Mouse (Mus musculus) ES-E14 (cell line): ENCODE measurements at regions not wholly inside any gene's neighbourhood (a gene's known extent, or its start where the extent isn't known, plus 50 kb on each side); places are given as distances from the start of the nearest gene placed in this dataset.

ENCODE experiments used
- CHD2 ChIP-seq: IDR thresholded peaks from 2 replicates; pipeline ENCODE4 v1.6.1; 2014; ENCODE audit warnings: mild to moderate bottlenecking, low read depth, low read length, inconsistent platforms
- HCFC1 ChIP-seq: IDR thresholded peaks from 2 replicates; pipeline ENCODE4 v1.6.1; 2012; ENCODE audit warnings: low read length, inconsistent platforms, borderline replicate concordance; ENCODE audit not compliant: insufficient read depth
- MAFK ChIP-seq: IDR thresholded peaks from 2 replicates; pipeline ENCODE4 v1.6.1; 2014; ENCODE audit warnings: mild to moderate bottlenecking, low read depth, low read length, inconsistent platforms; ENCODE audit not compliant: insufficient read depth
- ZC3H11A ChIP-seq: IDR thresholded peaks from 2 replicates; pipeline ENCODE4 v1.6.1; 2012; ENCODE audit warnings: low read depth, mild to moderate bottlenecking, inconsistent platforms, low read length, borderline replicate concordance
- ZNF384 ChIP-seq: IDR thresholded peaks from 2 replicates; pipeline ENCODE4 v1.6.1; 2012; ENCODE audit warnings: low read depth, low read length, inconsistent platforms

GRCm38 (mm10) chr3:38194001-38194400, 290.6 kb downstream of the Ankrd50 start:
- TF ChIP-seq MAFK (no peak), ZC3H11A (no peak), CHD2 (no peak), ZNF384 (no peak), HCFC1 (no peak)
